Mouse (Mus musculus) gastrocnemius, adult 8-10 months (tissue): ENCODE data around the gene Gm17334. TPM values are rescaled to one million over a fixed set of nuclear protein-coding genes. Genes with fewer than 3 reads are reported as not detected.
A peak's percentile ranks its signal among the peaks of the same experiment; 100 is the strongest.

Experiments
- DNase-seq, 2 experiments: peaks; one replicate each; pipeline ENCODE4 v3.0.0; 2022; ENCODE audit warnings: low spot score in 2 of 2
- total RNA-seq, 4 experiments: library from RNA; stranded (reverse); gene quantifications; 2 replicates each; pipeline ENCODE4 v1.2.4; 2022

Gm17334 gene
- total RNA-seq: under 1 TPM in 2 of 4 experiments, not detected in 2; 0.34 to 0.48 TPM

- no peak for DNase-seq
These were observed at the start of gene Gm17334 for GRCm38 (mm10) chr11:53773087-53773486. Gene Gm17334, minus strand, starts transcription at chr11:53773187.

GRCm38 (mm10) chr11:53821945-53822338, 49.0 kb upstream of the Gm17334 start:
- DNase-seq: no peak

GRCm38 (mm10) chr11:53821230-53821944, 48.4 kb upstream of the Gm17334 start:
- peak in 1 of 2 experiments; percentile 28 for DNase-seq

- no peak for DNase-seq
These were observed 47.7 kb upstream of the Gm17334 start for GRCm38 (mm10) chr11:53820516-53821170.

- DNase-seq: no peak
These were observed 46.5 kb upstream of the Gm17334 start for GRCm38 (mm10) chr11:53819511-53819910.

GRCm38 (mm10) chr11:53818794-53819193, 45.8 kb upstream of the Gm17334 start:
- no peak for DNase-seq

GRCm38 (mm10) chr11:53816841-53817375, 43.9 kb upstream of the Gm17334 start:
- DNase-seq: no peak

GRCm38 (mm10) chr11:53814810-53815209, 41.8 kb upstream of the Gm17334 start:
- no peak for DNase-seq

- DNase-seq: peak; percentile 50 to 52
These were observed 40.2 kb upstream of the Gm17334 start for GRCm38 (mm10) chr11:53813001-53813868.

GRCm38 (mm10) chr11:53811312-53811711, 38.3 kb upstream of the Gm17334 start:
- no peak for DNase-seq

- DNase-seq: no peak
These were observed 37.8 kb upstream of the Gm17334 start for GRCm38 (mm10) chr11:53810749-53811148.

GRCm38 (mm10) chr11:53810156-53810555, 37.2 kb upstream of the Gm17334 start:
- DNase-seq: no peak

- DNase-seq: no peak
These were observed 36.4 kb upstream of the Gm17334 start for GRCm38 (mm10) chr11:53809354-53809753.

GRCm38 (mm10) chr11:53805786-53806185, 32.8 kb upstream of the Gm17334 start:
- peak; percentile 67 to 69 for DNase-seq

GRCm38 (mm10) chr11:53804569-53805344, 31.8 kb upstream of the Gm17334 start:
- no peak for DNase-seq

- DNase-seq: no peak
These were observed 30.5 kb upstream of the Gm17334 start for GRCm38 (mm10) chr11:53803494-53803893.

- DNase-seq: no peak
These were observed 30.1 kb upstream of the Gm17334 start for GRCm38 (mm10) chr11:53803093-53803492.

- DNase-seq: no peak
These were observed 28.0 kb upstream of the Gm17334 start for GRCm38 (mm10) chr11:53800975-53801374.

GRCm38 (mm10) chr11:53800036-53800435, 27.0 kb upstream of the Gm17334 start:
- no peak for DNase-seq

- DNase-seq: no peak
These were observed 25.2 kb upstream of the Gm17334 start for GRCm38 (mm10) chr11:53798041-53798711.
